Mouse (Mus musculus) WW6 (cell line): ENCODE measurements around the gene Pex14.

Experiments
- DNase-seq: peaks from one replicate; pipeline ENCODE4 v3.0.0-alpha.2; 2013; ENCODE audit warnings: low read depth, low spot score

Gene Pex14

GRCm38 (mm10) chr4:148923414-148923813, 176.3 kb downstream of the Pex14 start:
- no peak for DNase-seq

- DNase-seq: no peak
These were observed 177.4 kb downstream of the Pex14 start for GRCm38 (mm10) chr4:148922221-148922700.

DNA sequence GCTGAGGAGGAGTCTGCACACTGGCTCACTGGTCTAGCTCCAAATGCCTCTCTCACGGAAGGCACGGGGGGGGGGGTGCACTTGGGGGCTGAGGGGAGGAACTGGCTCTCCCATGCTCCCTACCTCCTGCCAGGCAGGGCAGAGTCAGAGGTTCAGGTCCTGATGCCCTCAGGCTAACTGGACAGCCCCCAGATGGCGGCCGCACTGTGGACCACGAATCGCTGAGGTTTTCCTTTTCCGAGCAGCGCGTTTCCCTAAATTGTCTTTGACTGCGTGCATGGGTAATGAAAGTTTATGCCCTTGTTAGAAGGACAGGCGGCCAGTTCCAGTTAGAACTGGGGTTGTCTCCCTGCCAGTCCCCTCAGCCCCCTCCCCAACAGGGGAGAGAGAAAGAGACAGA, 179.1 kb downstream of the Pex14 start:
- no peak for DNase-seq

DNA sequence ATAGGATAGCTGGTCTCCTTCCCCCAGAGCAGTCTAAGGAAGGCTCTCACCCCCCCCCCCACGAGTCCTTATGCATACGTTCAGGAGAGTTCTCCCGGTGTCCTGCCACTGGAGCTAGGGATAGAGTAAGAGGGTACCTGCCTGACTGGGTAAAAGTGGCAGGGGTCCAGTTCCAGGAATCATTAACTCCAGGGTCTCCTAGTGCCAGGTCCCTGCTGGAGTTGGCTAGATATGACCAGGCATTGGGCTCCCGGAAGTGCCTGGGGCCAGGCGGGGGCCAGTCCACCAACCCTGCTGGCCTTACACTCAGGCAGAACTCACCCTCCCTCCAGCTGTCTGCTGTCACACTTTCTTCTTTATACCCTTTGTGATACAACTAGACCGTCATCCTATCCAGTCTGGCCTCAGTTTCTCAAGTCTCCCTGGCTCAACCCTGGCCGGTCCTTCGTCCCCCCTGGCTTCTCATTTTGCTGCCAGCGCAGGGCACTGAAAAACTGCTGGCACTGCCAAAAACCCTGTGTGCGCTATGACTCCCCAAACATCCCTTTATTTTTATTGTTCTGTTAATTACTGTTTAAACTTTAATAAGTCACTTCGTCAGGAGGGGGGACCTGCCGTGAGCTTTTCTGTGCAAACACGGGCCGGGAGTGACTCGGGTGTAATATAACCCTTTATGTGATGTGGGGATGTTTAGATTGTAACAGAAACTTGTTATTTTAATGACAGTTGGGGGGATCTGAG, 180.8 kb downstream of the Pex14 start:
- no peak for DNase-seq

DNA sequence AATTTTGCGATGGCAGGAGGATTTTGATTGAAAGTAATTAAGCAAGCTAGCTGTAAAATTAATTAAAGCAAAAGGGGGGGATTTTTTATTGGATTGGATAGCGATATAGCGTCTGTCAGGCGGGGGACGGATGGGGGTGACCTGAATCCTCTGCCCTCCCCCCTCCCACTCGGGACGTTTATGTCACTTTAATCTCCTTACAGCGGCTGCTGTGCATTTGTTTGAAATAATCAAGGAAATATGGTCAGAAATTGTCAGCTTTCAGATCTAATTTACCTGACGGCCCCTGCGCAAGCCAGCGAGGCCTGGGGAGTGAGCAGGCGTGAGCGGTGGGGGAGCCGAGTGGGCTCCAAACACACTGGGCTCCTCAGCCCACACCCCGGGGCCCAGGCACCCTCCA, 183.8 kb downstream of the Pex14 start:
- no peak for DNase-seq

- no peak for DNase-seq
These were observed 184.6 kb downstream of the Pex14 start for GRCm38 (mm10) chr4:148914863-148915622.

DNA sequence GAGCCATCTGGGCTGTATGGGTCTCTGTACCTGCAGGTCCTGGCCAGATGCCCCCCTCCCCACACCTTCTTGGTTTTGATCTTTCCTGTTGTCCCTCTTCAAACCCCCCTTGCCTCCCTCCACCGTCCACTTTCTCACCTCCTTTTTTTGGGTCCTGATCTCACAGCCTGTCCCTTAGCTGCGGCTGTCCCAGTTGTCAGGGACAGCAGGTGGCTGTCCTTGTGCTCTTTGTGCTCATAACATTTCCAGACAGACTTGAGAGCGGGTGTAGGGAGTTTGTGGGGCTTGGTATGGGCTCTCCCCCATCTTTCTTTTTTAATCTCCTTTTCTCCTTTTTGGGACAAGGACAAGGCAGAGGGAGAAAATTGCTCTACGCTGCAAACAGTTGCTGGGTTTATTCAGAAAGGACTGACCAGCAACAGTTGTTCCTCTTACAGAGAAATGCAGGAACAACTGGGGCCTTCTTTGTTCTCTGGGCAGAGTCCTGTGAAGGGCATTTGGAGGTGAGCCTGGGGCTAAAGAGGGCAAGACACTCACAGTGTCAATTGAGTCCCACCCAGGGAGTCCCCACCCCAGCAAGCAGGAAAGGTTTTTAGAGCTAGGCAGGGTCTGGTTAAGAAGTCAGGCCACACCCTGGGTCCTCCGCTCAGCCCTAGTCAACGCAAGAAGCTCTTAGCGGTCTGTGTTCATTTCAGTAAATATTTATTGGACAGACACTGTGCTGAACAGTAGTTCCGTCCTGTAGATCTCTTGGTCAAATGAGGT, 186.7 kb downstream of the Pex14 start:
- no peak for DNase-seq

DNA sequence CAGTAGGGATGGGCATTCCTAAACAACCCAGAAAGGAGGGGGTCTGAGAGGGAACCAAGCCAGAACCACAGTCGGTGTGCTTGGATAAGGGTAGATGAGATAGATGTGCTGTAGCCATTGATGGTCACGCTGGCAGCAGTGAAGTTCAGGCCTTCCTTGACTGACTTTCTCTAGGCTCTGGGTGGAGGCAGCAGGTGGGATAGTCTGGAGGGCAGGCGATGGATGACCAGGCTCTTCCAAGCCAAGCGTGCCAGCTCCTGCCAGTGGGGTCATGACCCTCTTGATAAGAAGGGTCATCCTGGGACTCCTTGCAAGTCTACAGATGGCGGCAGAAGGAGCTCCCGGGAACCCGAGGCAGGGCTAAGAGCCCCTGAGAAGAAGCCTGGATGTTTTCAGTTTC, 187.5 kb downstream of the Pex14 start:
- DNase-seq: no peak
